Mouse (Mus musculus) limb, embryonic 15.5 days (tissue): Measurements from ENCODE around the gene Aff3. TPM values are rescaled to one million over a fixed set of nuclear protein-coding genes. Genes with fewer than 3 reads are reported as not detected.

Experiments used
- ATAC-seq: fragments of 200-750 bp; cut with Nextera tagmentation; 2 replicates; pipeline ENCODE4 v1.8.0; 2017; ENCODE audit warnings: low read depth, moderate TSS enrichment; ENCODE audit not compliant: insufficient number of reproducible peaks, low FRiP score, low TSS enrichment
- H3K27ac ChIP-seq: fragments of 300-500 bp; sonication (generic); 2 replicates; pipeline ENCODE4 v1.5.1; 2015; ENCODE audit warnings: moderate library complexity, mild to moderate bottlenecking, inconsistent platforms
- H3K27me3 ChIP-seq: fragments of 300-500 bp; sonication (generic); 2 replicates; pipeline ENCODE4 v1.6.1; 2015; ENCODE audit warnings: inconsistent platforms
- H3K36me3 ChIP-seq: fragments of 300-500 bp; sonication (generic); 2 replicates; pipeline ENCODE4 v1.6.1; 2015; ENCODE audit warnings: inconsistent platforms
- H3K4me1 ChIP-seq: fragments of 300-500 bp; sonication (generic); 2 replicates; pipeline ENCODE4 v1.6.1; 2015; ENCODE audit warnings: inconsistent platforms
- H3K4me2 ChIP-seq: fragments of 300-500 bp; sonication (generic); 2 replicates; pipeline ENCODE4 v1.6.1; 2015; ENCODE audit warnings: mild to moderate bottlenecking, inconsistent platforms
- H3K4me3 ChIP-seq: fragments of 300-500 bp; sonication (generic); 2 replicates; pipeline ENCODE4 v1.5.1; 2015; ENCODE audit warnings: mild to moderate bottlenecking, inconsistent platforms
- H3K9ac ChIP-seq: fragments of 300-500 bp; sonication (generic); 2 replicates; pipeline ENCODE4 v1.6.1; 2015; ENCODE audit warnings: inconsistent platforms
- H3K9me3 ChIP-seq: fragments of 300-500 bp; sonication (generic); 2 replicates; pipeline ENCODE4 v1.6.1; 2016; ENCODE audit warnings: inconsistent platforms
- WGBS: fragments of 180-500 bp; shearing (Covaris S2); methylation state at CpG from one replicate; pipeline ENCODE4 v1.1.7; 2015; 5-methylcytosine and 5-hydroxymethylcytosine counted together
- polyA plus RNA-seq: library from polyadenylated mRNA; unstranded; fragments of >200 nt; fragmentation: Nextera tagmentation; extraction: Ambion mirVana; gene quantifications from 2 replicates; pipeline ENCODE4 v1.2.1, GENCODE M21; 2015

The Aff3 gene
- polyA plus RNA-seq, 1 experiment from 2014 or later = 12.0 TPM

- no peak overlapping the region for H3K4me2 ChIP-seq
- 0 out of 2 replicates have a peak, but pooled peaks cover 3% of the 10 kb centered on the region for H3K27me3 ChIP-seq
- no peaks in the 10 kb centered on the region for H3K36me3 ChIP-seq
- H3K9ac ChIP-seq = no peak overlapping the region
- 92% methylated on average over 5 of the region's 5 CpGs for WGBS
- no peak overlapping the region for H3K27ac ChIP-seq
- peaks cover 13% of the 10 kb centered on the region for H3K4me1 ChIP-seq
- ATAC-seq = no peak
- no peak overlapping the region for H3K4me3 ChIP-seq
- no peaks in the 10 kb centered on the region for H3K9me3 ChIP-seq
Measured at GRCm38 (mm10) chr1:38654981-38655540, 9.7 kb downstream of the Aff3 start.

DNA sequence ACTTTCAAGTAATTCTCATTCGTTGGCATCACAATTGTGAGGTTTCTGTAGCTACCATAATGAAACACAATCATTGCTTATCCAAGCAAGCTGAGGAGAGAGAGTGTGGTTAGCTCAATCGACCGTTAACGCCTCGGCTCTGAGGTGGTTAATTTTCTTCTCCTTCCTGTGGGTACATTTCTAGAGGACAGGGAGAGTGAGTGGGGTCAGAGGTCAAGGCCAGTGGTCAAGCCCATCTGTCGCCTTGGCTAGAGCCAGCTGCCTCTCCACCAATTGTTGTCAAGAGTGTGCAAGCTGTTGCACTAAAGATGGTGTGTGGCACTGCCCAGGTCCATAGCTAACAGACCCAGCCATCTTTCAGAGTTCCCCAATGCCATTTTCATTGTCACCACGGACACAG is 14.7 kb downstream of the Aff3 start:
- no peak for ATAC-seq
- no peak overlapping the region for H3K4me2 ChIP-seq
- no peaks in the 10 kb centered on the region for H3K9me3 ChIP-seq
- 68% methylated on average over 7 of the region's 7 CpGs for WGBS
- H3K4me3 ChIP-seq = no peak overlapping the region
- H3K4me1 ChIP-seq = peaks cover 6% of the 10 kb centered on the region; the same call in 1 of the 2 replicates
- H3K9ac ChIP-seq = no peak overlapping the region
- no peak overlapping the region for H3K27ac ChIP-seq
- H3K36me3 ChIP-seq = no peaks in the 10 kb centered on the region
- H3K27me3 ChIP-seq = 0 out of 2 replicates have a peak, but pooled peaks cover 3% of the 10 kb centered on the region

DNA sequence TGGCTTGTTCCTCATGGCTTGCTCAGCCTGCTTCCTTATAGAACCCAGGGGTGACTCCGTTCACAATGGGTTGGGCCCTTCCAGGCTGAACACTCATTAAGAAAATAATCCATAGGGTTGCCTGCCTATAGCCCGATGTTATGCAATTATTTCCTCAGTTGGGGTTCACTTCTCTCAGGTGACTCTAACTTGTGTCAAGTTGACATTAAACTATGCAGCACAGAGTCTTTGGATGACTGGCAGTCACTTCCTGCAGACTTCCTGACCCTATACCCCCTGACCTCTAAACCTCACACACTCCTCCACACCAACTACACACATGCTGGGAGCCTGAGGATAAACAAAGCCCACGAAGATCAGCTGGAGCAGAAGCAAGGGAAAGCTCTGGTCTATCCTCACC is 15.6 kb downstream of the Aff3 start:
- peaks cover 6% of the 10 kb centered on the region; the same call in 1 of the 2 replicates for H3K4me1 ChIP-seq
- no peak overlapping the region for H3K27ac ChIP-seq

GRCm38 (mm10) chr1:38642288-38642687 is 22.5 kb downstream of the Aff3 start:
- no peak overlapping the region for H3K27ac ChIP-seq
- H3K4me3 ChIP-seq = no peak overlapping the region
- H3K9ac ChIP-seq = no peak overlapping the region
- H3K4me2 ChIP-seq = no peak overlapping the region
- H3K27me3 ChIP-seq = no peaks in the 10 kb centered on the region
- no peaks in the 10 kb centered on the region; the same call in 1 of the 2 replicates for H3K4me1 ChIP-seq
- ATAC-seq = no peak
- no peaks in the 10 kb centered on the region for H3K36me3 ChIP-seq
- no peaks in the 10 kb centered on the region for H3K9me3 ChIP-seq
- 34% methylated on average over 4 of the region's 4 CpGs for WGBS

More for the DNA sequence above, 15.6 kb downstream of the Aff3 start:
- no peak for ATAC-seq
- Histone ChIP-seq H3K4me3 (no peak overlapping the region), H3K4me2 (no peak overlapping the region), H3K9ac (no peak overlapping the region), H3K9me3 (no peaks in the 10 kb centered on the region), H3K27me3 (0 out of 2 replicates have a peak, but pooled peaks cover 3% of the 10 kb centered on the region), H3K36me3 (no peaks in the 10 kb centered on the region)
- WGBS = 57% methylated on average over 3 of the region's 3 CpGs

GRCm38 (mm10) chr1:38639669-38640068 is 25.1 kb downstream of the Aff3 start:
- Histone ChIP-seq H3K4me3 (no peak overlapping the region), H3K27ac (no peak overlapping the region), H3K9ac (no peak overlapping the region), H3K36me3 (no peaks in the 10 kb centered on the region), H3K27me3 (peaks cover 5% of the 10 kb centered on the region; the same call in 1 of the 2 replicates), H3K4me2 (no peak overlapping the region), H3K9me3 (no peaks in the 10 kb centered on the region), H3K4me1 (no peaks in the 10 kb centered on the region; the same call in 1 of the 2 replicates)
- 78% methylated on average over 5 of the region's 5 CpGs for WGBS
- ATAC-seq = no peak

DNA sequence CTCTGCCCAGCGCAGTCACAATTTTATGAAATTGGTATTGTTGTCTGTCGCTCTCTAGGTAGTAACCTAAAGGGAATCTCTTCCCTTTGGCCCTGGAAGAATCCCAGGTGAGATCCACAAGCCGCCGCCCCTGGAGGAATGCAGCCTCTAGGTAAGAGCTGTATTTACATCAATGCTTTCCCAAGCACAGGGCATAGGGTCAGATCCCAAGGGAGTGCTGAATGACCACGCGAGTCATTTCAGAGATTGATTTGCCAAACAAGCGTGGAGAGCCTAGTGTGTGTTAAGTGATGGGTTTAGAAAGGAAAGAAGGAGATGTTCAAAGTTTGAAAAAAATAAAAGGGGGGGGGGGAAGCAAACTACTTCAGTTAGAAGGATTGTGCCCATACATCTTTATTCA is 29.2 kb downstream of the Aff3 start:
- no peak for ATAC-seq
- Histone ChIP-seq H3K9ac (no peak overlapping the region), H3K27ac (no peak overlapping the region), H3K4me3 (no peak overlapping the region), H3K4me1 (peaks cover 5% of the 10 kb centered on the region), H3K4me2 (no peak overlapping the region), H3K27me3 (peaks cover 19% of the 10 kb centered on the region), H3K36me3 (no peaks in the 10 kb centered on the region), H3K9me3 (no peaks in the 10 kb centered on the region)
- WGBS = 69% methylated on average over 7 of the region's 7 CpGs

- no peaks in the 10 kb centered on the region for H3K36me3 ChIP-seq
- no peak overlapping the region for H3K4me2 ChIP-seq
- ATAC-seq = no peak
- H3K9me3 ChIP-seq = no peaks in the 10 kb centered on the region
- no peak overlapping the region for H3K27ac ChIP-seq
- WGBS = 91% methylated on average over 7 of the region's 7 CpGs
- peaks cover 9% of the 10 kb centered on the region for H3K4me1 ChIP-seq
- H3K27me3 ChIP-seq = peaks cover 19% of the 10 kb centered on the region
- H3K9ac ChIP-seq = no peak overlapping the region
- H3K4me3 ChIP-seq = no peak overlapping the region
Measured at GRCm38 (mm10) chr1:38634081-38634480, 30.7 kb downstream of the Aff3 start.

GRCm38 (mm10) chr1:38632461-38633180 is 32.1 kb downstream of the Aff3 start:
- Histone ChIP-seq H3K4me3 (no peak overlapping the region), H3K9me3 (no peaks in the 10 kb centered on the region), H3K4me2 (no peak overlapping the region), H3K27me3 (peaks cover 19% of the 10 kb centered on the region), H3K4me1 (peaks cover 24% of the 10 kb centered on the region), H3K27ac (no peak overlapping the region), H3K9ac (no peak overlapping the region), H3K36me3 (no peaks in the 10 kb centered on the region)
- WGBS = 80% methylated on average over 16 of the region's 16 CpGs
- no peak for ATAC-seq

GRCm38 (mm10) chr1:38631501-38632279 is 33.1 kb downstream of the Aff3 start:
- Histone ChIP-seq H3K9me3 (no peaks in the 10 kb centered on the region), H3K4me2 (no peak overlapping the region), H3K4me3 (no peak overlapping the region), H3K27ac (no peak overlapping the region), H3K4me1 (peaks cover 28% of the 10 kb centered on the region), H3K9ac (no peak overlapping the region), H3K36me3 (no peaks in the 10 kb centered on the region), H3K27me3 (peaks cover 19% of the 10 kb centered on the region)
- ATAC-seq = no peak
- WGBS = 17% methylated on average over 7 of the region's 7 CpGs

- peak overlapping the region; percentile 93 for H3K27ac ChIP-seq
- H3K9ac ChIP-seq = no peak overlapping the region
- H3K4me1 ChIP-seq = peaks cover 41% of the 10 kb centered on the region
- H3K27me3 ChIP-seq = peaks cover 19% of the 10 kb centered on the region; the same call in 1 of the 2 replicates
- WGBS = 28% methylated on average over 11 of the region's 11 CpGs
- ATAC-seq = no peak
- H3K36me3 ChIP-seq = no peaks in the 10 kb centered on the region
- H3K4me2 ChIP-seq = no peak overlapping the region
- no peaks in the 10 kb centered on the region for H3K9me3 ChIP-seq
- no peak overlapping the region for H3K4me3 ChIP-seq
Measured at GRCm38 (mm10) chr1:38628901-38629585, 35.7 kb downstream of the Aff3 start.

GRCm38 (mm10) chr1:38628426-38628825 is 36.3 kb downstream of the Aff3 start:
- H3K9me3 ChIP-seq = no peaks in the 10 kb centered on the region
- no peak for ATAC-seq
- H3K36me3 ChIP-seq = no peaks in the 10 kb centered on the region
- H3K27me3 ChIP-seq = peaks cover 19% of the 10 kb centered on the region; the same call in 1 of the 2 replicates
- 23% methylated on average over 8 of the region's 8 CpGs for WGBS
- H3K4me2 ChIP-seq = peak overlapping the region; percentile 74
- H3K4me3 ChIP-seq = peak overlapping the region; percentile 81
- H3K4me1 ChIP-seq = peaks cover 41% of the 10 kb centered on the region
- H3K9ac ChIP-seq = no peak overlapping the region
- peak overlapping the region; percentile 93 for H3K27ac ChIP-seq
